Mouse (Mus musculus): ENCODE results near the gene Cacng7.
A peak's percentile ranks its signal among the peaks of the same experiment; 100 is the strongest.
"Not testable (repeated sequence)": the region's sequence is repeated elsewhere in the genome, so short reads cannot be mapped to it uniquely, and the experiment has no call there.

The Cacng7 gene

GRCm38 (mm10) chr7:3332619-3333521 lies at the start of gene Cacng7:
TSS of gene Cacng7 (plus strand) at chr7:3332955.
- peak; percentile 76 for DNase-seq (ENCODE audit: low read depth, low spot score)

DNA sequence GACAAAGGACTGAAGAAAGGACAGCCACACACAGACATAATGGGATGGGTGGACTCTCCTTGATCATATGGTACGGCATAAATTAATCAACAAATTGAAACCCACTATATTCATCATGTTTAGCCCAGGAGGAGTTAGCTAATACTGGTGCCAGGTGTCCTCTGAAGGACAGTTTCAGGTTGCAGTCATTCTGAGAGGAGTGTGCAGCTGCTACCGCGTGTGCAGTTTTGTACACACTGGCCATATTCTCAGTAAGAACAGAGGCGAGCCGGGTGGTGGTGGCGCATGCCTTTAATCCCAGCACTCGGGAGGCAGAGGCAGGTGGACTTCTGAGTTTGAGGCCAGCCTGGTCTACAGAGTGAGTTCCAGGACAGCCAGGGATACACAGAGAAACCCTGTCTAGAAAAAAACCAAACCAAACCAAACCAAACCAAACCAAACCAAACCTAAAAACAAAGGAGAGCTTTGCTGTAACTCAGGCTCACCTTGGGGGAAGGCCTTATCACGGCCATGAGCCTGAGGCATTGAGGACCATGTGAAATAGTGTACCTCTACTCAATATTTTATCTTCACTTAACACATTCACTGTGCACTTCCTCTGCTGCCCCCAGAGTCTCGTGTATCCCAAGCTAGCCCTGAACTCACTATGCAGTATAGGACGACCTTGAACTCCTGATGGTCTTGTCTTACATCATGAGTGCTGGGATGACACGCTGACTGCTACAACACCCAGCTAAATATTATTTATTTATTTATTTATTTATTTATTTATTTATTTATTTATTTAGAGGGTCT lies 49.5 kb upstream of the Cacng7 start:
- DNase-seq (ENCODE audit: low read depth, low spot score) = no peak

- no peak for DNase-seq (ENCODE audit: low read depth, low spot score)
Observed at GRCm38 (mm10) chr7:3284604-3285003, 48.2 kb upstream of the Cacng7 start.

- no peak for DNase-seq (ENCODE audit: low read depth, low spot score)
Observed at GRCm38 (mm10) chr7:3286036-3286435, 46.7 kb upstream of the Cacng7 start.

- DNase-seq (ENCODE audit: low read depth, low spot score) = no peak
Observed at GRCm38 (mm10) chr7:3287186-3287585, 45.6 kb upstream of the Cacng7 start.

- no peak for DNase-seq (ENCODE audit: low read depth, low spot score)
Observed at GRCm38 (mm10) chr7:3288976-3289970, 43.5 kb upstream of the Cacng7 start, which contains the start of the genes Myadm and Prkcg. TSS of gene Myadm (plus strand) at chr7:3289080. TSS of gene Prkcg (plus strand) at chr7:3289179.

- no peak for DNase-seq (ENCODE audit: low read depth, low spot score)
Observed at GRCm38 (mm10) chr7:3290257-3291033, 42.3 kb upstream of the Cacng7 start.

DNA sequence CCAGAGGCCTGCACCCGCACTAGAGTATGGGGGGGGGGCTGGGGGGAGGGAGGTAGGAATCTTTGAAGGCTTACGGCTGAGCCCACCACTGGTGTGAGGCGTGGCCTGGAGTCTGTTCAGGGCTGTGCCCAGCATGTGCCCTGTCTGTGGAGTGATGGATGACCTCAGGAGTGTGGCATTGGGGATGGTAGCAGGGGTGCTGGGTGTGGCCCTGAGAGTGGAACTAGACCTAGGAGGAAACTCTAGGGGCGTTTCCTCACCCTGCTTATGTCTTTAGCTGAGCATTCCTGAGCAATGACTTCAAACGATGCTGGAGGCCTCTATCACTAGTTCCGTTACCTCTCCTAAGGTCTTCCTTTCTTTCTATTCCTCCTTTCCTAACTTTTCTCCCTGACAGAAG lies 41.6 kb upstream of the Cacng7 start:
- no peak for DNase-seq (ENCODE audit: low read depth, low spot score)

GRCm38 (mm10) chr7:3291764-3292163 lies 41.0 kb upstream of the Cacng7 start:
- no peak for DNase-seq (ENCODE audit: low read depth, low spot score)

GRCm38 (mm10) chr7:3292271-3292670 lies 40.5 kb upstream of the Cacng7 start:
- not testable (repeated sequence) for DNase-seq (ENCODE audit: low read depth, low spot score)

GRCm38 (mm10) chr7:3292791-3293190 lies 40.0 kb upstream of the Cacng7 start:
- DNase-seq (ENCODE audit: low read depth, low spot score) = no peak

DNA sequence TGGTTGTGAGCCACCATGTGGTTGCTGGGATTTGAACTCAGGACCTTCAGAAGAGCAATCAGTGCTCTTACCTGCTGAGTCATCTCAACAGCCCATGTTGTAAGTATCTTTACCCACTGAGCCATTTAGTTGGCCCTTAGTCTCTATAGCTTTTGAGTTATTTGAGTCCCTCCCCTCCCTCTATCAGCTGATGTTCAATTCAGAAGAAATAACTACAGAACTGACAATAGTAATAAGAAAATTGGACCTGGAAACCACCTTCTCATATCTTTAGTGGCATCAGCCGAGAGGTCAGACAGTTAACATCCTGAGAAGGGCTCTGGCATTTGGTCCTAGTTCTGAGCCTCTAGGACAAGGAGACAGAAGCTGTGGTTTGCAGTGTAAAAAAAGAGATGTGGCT lies 38.0 kb upstream of the Cacng7 start:
- no peak for DNase-seq (ENCODE audit: low read depth, low spot score)

DNA sequence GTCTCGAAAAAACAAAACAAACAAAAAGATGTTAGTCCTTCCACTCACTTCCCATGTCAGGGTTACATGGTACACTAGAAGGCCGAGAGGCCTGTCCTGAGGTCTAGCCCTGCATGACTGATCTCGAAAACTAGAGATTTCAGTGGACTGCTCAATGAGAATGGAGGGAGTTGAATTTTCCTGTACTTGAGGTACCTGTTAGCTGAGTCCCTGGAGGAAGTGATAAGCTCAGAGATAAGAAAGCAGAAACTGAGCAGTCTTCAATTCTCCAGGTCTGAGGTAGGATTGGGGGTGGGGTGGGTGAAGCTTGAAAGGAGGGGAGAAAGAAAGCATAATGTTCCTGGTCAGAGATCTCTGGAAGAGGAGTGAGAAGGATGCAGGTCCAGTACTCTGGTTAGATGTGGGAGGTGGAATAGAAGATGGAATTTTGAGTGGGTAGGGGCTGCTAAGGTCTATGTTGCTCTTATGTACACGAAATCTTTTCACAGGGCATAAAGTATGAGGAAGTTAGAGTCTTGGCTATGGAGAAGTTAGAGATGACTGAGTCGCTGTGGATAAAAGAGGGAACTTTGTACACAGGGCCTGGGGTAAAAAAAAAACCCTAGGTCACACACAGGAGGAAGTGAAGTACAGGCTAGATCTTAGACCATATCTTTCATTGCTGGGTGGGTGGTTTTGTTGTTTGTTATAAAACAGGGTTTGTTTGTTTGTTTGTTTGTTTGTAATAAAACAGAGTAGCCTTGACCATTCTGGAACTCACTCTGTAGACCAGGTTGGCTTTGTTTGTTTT lies 37.2 kb upstream of the Cacng7 start:
- no peak for DNase-seq (ENCODE audit: low read depth, low spot score)

DNA sequence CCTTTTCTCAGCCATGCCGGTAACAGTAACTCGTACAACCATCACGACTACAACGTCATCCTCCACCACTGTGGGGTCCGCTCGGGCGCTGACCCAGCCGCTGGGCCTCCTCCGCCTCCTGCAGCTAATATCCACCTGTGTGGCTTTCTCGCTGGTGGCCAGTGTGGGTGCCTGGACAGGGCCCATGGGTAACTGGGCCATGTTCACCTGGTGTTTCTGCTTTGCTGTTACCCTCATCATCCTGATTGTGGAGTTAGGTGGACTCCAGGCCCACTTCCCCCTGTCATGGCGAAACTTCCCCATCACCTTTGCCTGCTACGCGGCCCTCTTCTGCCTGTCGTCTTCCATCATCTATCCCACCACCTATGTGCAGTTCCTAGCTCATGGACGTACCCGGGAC lies 36.0 kb upstream of the Cacng7 start:
- DNase-seq (ENCODE audit: low read depth, low spot score) = no peak

DNA sequence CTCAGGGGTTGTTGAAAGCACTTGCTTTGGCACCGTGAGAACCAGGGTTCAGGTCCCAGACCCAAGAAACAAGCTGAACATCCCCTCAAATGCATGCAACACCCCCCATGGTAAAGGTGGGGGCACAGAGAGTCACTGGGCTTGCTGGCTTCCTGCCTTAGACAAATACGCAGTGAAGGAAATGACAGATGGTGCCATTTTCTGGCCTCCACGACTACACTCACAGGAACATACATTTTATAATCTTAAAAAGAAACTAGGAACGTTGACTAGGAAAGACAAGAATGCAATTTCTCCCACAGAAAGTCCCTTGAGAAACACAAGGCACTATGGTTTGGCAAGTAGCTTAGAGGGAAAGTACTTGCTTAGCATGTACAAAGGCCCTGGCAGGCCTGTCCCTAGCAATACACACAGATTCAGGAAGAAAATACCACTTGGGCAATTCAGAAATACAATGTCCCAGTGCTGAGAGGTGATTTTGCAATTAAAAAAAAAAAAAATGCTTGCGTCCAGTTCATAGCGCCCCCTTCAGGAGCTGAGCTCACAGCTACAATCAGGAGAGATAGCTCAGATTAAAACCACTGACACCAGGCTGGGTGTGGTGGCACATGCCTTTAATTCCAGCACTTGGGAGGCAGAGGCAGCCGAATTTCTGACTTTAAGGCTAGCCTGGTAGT lies 32.7 kb upstream of the Cacng7 start:
- DNase-seq (ENCODE audit: low read depth, low spot score) = no peak

DNA sequence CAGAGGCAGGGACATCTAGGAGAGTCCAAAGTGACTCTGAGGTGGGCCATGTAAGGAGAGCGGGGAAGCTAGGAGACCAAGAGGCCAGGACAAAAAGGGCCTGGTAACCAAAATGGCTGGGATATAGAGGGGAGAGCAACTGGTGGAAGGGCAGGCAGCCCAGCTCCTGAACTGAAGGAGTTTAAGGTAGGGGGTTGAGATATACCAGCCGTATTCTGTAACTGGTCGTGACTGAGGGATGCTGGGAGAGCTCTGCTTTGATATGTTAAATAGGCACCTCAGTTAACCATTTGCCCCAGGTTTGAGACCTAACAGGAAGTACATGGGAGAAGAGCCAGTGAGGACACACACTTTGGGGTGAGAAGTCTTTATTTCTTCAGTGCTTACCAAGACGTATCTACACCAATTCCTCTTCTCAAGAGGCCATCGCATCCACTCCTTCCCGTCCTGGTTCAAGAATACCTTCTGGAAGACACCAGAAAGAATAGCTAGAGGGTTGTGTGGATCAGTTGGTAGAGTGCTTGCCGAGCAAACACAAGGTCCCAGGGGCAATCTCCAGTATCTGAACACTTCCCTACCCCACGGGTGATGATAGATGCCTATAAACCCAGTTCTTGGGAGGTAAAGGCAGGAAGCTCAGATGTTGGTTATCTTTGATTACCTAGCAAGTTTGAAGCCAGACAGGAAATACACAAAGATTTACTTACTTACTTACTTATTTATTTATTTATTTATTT lies 31.7 kb upstream of the Cacng7 start:
- DNase-seq (ENCODE audit: low read depth, low spot score) = no peak

- DNase-seq (ENCODE audit: low read depth, low spot score) = no peak
Observed at GRCm38 (mm10) chr7:3301628-3302555, 30.9 kb upstream of the Cacng7 start.

Measured in telencephalon, adult 2 months (tissue).